Mouse (Mus musculus): ENCODE results near the gene Slc4a5.

Gene Slc4a5

DNA sequence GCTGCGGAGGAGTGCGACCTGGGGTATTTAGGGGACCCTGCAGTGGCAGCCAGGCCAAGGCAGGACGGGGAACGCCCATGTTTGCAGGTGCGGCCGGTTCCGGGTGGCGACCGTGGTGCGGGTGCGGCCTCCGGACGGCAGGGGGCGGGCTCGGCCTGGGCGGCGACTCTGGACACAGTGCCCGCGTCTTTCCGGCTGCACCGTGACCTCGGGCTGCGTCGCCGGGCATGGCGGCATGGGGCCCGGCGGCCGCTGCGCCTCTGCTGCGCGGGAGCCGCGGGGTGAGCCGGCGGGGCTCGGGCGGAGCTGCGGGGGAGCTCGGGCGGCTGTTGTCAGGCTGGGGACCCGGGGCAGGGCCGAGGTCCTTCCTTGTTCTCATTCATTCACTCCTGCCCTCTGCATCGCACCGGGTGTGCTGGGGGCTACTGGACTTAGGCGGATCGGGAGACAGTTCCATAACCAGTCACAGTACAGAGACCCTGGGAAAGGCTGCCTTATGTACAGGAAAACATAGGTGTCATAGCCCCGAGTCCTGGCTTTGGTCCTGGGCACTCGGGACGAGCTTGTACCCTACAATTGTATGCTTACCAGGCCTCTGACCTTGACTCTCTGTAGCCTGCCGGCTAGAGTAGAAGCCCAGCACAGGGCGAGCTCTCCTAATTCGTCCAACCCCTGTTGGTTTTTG is 129.8 kb downstream of the Slc4a5 start:
- in situ Hi-C loops (cut with MboI, MseI), result no loop called here

DNA sequence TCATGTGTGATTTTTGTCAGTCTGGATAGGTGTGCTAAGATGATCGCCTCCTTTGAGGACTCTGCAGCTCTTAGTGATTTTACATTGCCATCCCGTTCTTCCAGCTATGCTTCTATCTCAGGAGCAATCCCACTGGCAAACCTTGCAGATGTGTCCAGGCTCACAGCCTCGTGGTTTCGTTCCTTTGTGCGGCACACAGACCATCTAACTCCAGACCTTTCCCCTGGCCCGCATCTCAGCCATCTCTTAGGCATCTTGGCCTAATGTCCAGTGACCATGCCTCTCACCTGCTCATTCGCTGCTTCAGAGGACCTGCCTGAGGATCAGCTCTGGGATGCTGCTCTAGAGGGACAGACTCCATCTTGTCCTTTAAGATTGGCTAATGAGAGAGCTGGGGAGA is 130.5 kb downstream of the Slc4a5 start:
- in situ Hi-C loops (cut with MboI, MseI), result loop anchor here in 1 of 2 experiments (5.0 kb wide), 2 partner anchors 162 to 217 kb away; no protein-coding TSS in a partner anchor

DNA sequence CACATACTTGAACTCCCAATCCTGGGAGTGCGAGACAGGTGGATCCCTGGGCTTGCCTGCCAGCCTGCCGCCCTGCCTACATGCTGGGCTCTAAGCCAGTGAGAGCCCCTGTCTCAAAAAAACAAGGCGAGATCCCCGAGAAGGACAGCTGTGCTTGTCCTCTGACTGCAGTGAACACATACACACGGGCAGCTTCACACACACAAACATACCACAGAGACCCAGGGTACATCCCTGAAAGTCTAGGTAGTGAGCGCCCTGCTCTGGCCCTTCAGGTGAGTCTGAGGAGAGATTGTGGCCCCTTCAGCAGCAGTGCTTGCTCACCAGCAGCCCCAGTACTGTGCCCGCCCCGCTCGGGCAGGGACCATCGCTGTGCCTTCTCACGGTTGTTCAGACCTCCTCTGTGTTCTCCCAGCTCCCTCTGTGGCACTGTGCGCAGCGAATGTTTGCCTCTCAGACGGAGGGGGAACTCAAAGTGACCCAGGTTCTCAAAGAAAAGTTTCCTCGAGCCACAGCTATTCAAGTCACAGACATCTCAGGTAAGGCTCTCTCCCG is 131.3 kb downstream of the Slc4a5 start:
- in situ Hi-C loops (cut with MboI, MseI), result loop anchor here in 1 of 2 experiments (5.0 kb wide), 2 partner anchors 161 to 216 kb away; no protein-coding TSS in a partner anchor

- in situ Hi-C loops (cut with MboI, MseI), result loop anchor here in 1 of 2 experiments (5.0 kb wide), 2 partner anchors 161 to 216 kb away; no protein-coding TSS in a partner anchor
These were observed 132.0 kb downstream of the Slc4a5 start for GRCm38 (mm10) chr6:83351490-83352160.

DNA sequence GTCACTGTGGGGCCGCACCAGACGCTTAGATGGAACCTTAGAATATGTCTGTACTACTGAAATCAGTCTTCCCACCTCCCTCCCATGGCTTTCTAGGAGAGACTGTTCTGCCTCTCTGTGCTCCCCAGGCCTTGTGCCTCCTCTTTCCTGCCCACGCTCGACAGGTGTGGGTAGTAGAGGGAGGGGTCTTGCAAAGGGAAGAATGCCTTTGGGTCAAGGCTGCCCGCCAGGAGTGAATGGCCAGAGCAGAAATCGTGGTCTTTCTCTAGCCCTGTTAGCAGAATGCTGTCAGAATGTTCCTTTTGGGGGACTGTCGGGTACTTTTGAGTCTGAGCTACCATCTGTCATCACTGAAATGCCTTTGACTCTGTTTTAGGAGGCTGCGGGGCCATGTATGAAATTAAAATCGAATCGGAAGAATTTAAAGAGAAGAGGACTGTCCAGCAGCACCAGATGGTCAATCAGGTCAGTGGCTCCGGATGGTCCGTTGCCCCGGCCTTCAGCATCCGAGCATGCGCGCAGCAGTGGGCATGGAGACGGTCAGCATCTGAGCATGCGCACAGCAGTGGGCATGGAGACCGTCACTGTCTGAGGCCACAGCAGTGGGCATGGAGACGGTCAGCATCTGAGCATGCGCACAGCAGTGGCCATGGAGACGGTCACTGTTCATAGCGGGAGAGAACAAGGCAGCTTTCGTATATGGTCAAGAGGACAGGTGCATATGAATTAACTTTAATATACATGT is 133.2 kb downstream of the Slc4a5 start:
- in situ Hi-C loops (cut with MboI, MseI), result loop anchor here in 1 of 2 experiments (5.0 kb wide), 2 partner anchors 159 to 214 kb away; no protein-coding TSS in a partner anchor

Measured in T-helper 17 cell (primary cell).